Mouse (Mus musculus) hindbrain, embryonic 16.5 days (tissue): ENCODE results near the gene Cacybp. TPM values are rescaled to one million over a fixed set of nuclear protein-coding genes. Genes with fewer than 3 reads are reported as not detected.
A peak's percentile ranks its signal among the peaks of the same experiment; 100 is the strongest.

Source experiments
- ATAC-seq: fragments of 200-750 bp; cut with Nextera tagmentation; 2 replicates; pipeline ENCODE4 v1.8.0; 2017; ENCODE audit warnings: moderate TSS enrichment, moderate library complexity
- H3K27ac ChIP-seq: fragments of 300-500 bp; sonication (generic); 2 replicates; pipeline ENCODE4 v1.5.1; 2014; ENCODE audit warnings: low read depth, mild to moderate bottlenecking, control low read depth, low read length, moderate library complexity
- H3K27me3 ChIP-seq: fragments of 300-500 bp; sonication (generic); replicated peaks from 2 replicates; pipeline ENCODE4 v1.6.1; 2014; ENCODE audit warnings: low read length; ENCODE audit not compliant: control insufficient read depth, insufficient read depth
- H3K36me3 ChIP-seq: fragments of 300-500 bp; sonication (generic); 2 replicates; pipeline ENCODE4 v1.6.1; 2014; ENCODE audit warnings: mild to moderate bottlenecking, low read length, moderate library complexity, mixed read lengths; ENCODE audit not compliant: control insufficient read depth, insufficient read depth
- H3K4me1 ChIP-seq: fragments of 300-500 bp; sonication (generic); 2 replicates; pipeline ENCODE4 v1.6.1; 2014; ENCODE audit warnings: low read depth, low read length; ENCODE audit not compliant: control insufficient read depth, insufficient read depth
- H3K4me2 ChIP-seq: fragments of 300-500 bp; sonication (generic); 2 replicates; pipeline ENCODE4 v1.6.1; 2014; ENCODE audit warnings: mild to moderate bottlenecking, low read length, control low read depth, moderate library complexity
- H3K4me3 ChIP-seq: fragments of 300-500 bp; sonication (generic); 2 replicates; pipeline ENCODE4 v1.5.1; 2014; ENCODE audit warnings: mild to moderate bottlenecking, low read length, control low read depth, moderate library complexity
- H3K9ac ChIP-seq: fragments of 300-500 bp; sonication (generic); 2 replicates; pipeline ENCODE4 v1.6.1; 2014; ENCODE audit warnings: low read depth, mild to moderate bottlenecking, control low read depth, low read length, moderate library complexity
- H3K9me3 ChIP-seq: fragments of 300-500 bp; sonication (generic); 2 replicates; pipeline ENCODE4 v1.6.1; 2014; ENCODE audit warnings: mild to moderate bottlenecking, low read length, moderate library complexity; ENCODE audit not compliant: control insufficient read depth
- WGBS: fragments of 180-500 bp; shearing (Covaris S2); extraction: QIAGEN DNeasy Blood & Tissue Kit; methylation state at CpG from one replicate; pipeline ENCODE4 v1.1.7; 2014; 5-methylcytosine and 5-hydroxymethylcytosine counted together
- polyA plus RNA-seq: library from polyadenylated mRNA; unstranded; fragments of >200 nt; fragmentation: Nextera tagmentation; extraction: Ambion mirVana; gene quantifications from 2 replicates; pipeline ENCODE4 v1.2.1, GENCODE M21; 2015

The Cacybp gene
- 263 and 294 TPM in 2 replicates for polyA plus RNA-seq

DNA sequence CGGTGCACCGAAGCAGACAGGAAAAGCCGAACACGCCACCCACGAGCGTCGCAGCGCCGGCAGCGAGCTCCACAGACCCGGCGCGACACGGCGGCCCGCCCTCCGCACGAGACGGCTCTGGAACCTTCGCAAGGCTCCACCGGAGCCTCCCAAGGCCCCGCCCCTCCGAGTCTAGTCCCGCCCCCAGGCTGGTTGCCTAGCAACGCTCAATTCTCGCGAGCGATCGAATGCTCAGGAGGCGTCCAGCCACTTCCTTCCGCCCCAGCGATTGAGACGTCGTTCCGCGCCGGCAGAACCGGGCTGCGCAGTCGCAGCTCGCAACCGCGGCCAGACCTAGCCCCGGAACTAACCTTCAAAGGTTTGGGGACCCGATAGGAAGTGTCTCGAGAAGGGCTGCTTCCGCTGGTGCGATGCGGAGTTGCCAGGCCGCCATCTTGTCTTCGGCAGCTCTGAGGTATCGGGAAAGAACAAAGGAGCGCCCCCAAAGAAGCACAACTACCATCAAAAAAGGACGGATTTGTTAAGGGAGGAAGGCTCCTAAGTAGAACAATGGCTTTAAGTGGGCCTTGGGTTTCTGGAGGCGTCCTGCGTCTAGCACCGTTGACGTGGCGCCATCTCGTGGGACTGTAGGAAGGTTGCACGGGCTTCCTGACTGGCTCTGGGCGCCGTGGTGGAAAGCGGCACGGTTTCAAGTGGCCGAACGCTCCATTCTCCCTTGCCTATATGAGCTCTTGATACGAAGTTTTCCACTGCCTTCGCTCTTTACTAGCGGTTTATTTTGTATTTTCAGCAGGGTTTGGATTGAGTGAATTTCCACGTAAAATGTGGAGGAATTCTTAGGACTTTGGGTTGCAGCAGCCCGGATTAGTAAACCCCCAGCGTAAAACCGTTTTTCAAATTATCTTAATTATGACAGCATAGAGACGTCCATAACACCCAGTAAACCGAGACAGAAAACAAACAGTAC lies at the start of gene Cacybp:
Cacybp (minus strand) TSS at position 173 of the 967 bp plus-strand sequence.
- H3K4me1 ChIP-seq: peaks cover 20% of the 10 kb centered on the region
- WGBS: under 1% methylated on average over 67 of the region's 76 CpGs
- H3K36me3 ChIP-seq: no peaks in the 10 kb centered on the region
- H3K9me3 ChIP-seq: no peaks in the 10 kb centered on the region
- peak within 1 kb of the TSS; percentile 84 for H3K4me2 ChIP-seq
- no peaks in the 10 kb centered on the region for H3K27me3 ChIP-seq
- ATAC-seq: peak; percentile 98
- peak within 1 kb of the TSS; percentile 96 for H3K9ac ChIP-seq
- H3K4me3 ChIP-seq: peak within 1 kb of the TSS; percentile 93
- peak within 1 kb of the TSS; percentile 99 for H3K27ac ChIP-seq

DNA sequence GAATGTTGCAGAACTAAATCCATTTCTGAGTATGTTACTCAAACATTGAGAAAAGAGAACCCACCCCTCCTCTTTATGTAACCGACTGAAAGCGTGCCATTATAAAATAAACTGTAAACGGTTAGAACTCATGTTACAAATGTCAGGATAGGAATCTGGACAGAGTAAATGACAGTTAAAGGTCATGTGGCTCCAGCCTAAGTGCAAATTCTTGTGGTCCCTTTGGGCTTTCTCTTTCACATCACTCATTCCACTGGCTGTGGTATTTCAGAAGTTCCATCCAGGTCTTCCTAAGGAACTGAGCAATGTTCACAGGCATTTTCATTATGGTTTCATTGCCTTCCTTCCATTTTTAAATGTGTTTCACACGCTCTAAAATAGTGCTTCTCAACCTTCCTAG lies 49.7 kb upstream of the Cacybp start:
- H3K4me1 ChIP-seq: peaks cover 7% of the 10 kb centered on the region
- 83% methylated on average over 4 of the region's 4 CpGs for WGBS
- no peak overlapping the region for H3K27ac ChIP-seq
- H3K4me2 ChIP-seq: no peak overlapping the region
- no peak for ATAC-seq
- no peaks in the 10 kb centered on the region for H3K36me3 ChIP-seq
- H3K27me3 ChIP-seq: no peaks in the 10 kb centered on the region
- H3K9ac ChIP-seq: no peak overlapping the region
- H3K4me3 ChIP-seq: no peak overlapping the region
- H3K9me3 ChIP-seq: no peaks in the 10 kb centered on the region

DNA sequence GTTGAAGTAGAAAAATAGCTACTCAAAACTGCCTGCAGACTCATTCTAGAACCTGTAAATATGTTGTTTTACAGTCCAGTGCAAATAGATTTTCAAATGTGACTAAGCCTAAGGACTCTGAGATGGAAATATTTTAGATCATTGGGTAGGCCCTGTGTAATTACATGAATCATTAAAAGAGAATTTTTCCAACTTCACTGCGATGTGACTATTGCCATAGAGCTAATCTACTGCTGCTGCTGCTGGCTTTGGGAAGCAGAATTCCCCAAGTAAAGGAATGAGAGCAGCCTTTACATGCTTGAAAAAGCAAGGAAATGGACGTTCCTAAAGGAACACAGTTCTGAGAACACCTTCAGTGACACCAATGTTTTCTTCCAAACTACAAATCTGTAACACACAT lies 49.2 kb upstream of the Cacybp start:
- H3K27me3 ChIP-seq: no peaks in the 10 kb centered on the region
- 65% methylated on average over 2 of the region's 2 CpGs for WGBS
- no peak overlapping the region for H3K4me2 ChIP-seq
- no peak overlapping the region for H3K27ac ChIP-seq
- no peak for ATAC-seq
- H3K4me3 ChIP-seq: no peak overlapping the region
- H3K9ac ChIP-seq: no peak overlapping the region
- H3K4me1 ChIP-seq: peaks cover 7% of the 10 kb centered on the region
- H3K9me3 ChIP-seq: no peaks in the 10 kb centered on the region
- H3K36me3 ChIP-seq: no peaks in the 10 kb centered on the region

DNA sequence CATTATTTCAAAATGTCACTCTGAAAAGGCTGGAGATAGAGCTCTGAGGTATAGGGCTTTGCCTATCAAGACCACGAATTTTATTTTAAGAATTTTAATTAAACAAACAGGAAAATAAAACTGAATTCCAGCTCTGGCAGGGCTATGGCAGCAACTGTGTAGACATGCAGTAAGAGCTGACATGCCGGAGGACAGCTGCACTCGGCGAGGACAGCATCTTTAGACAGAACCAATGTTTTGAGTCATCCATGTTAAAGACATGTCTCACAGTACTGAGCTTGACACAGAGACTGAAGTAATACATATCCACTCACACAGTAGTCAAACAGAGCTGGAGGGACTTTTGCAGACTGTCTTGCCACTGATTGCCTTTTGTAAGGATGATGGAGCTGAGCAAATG lies 47.9 kb upstream of the Cacybp start:
- Histone ChIP-seq H3K36me3 (no peaks in the 10 kb centered on the region), H3K9ac (no peak overlapping the region), H3K9me3 (no peaks in the 10 kb centered on the region), H3K4me3 (no peak overlapping the region), H3K4me2 (no peak overlapping the region), H3K27ac (peak overlapping the region; percentile 66), H3K27me3 (no peaks in the 10 kb centered on the region), H3K4me1 (peaks cover 7% of the 10 kb centered on the region)
- no peak; the same call in 1 of the 2 replicates for ATAC-seq
- WGBS: 84% methylated on average over 4 of the region's 4 CpGs

DNA sequence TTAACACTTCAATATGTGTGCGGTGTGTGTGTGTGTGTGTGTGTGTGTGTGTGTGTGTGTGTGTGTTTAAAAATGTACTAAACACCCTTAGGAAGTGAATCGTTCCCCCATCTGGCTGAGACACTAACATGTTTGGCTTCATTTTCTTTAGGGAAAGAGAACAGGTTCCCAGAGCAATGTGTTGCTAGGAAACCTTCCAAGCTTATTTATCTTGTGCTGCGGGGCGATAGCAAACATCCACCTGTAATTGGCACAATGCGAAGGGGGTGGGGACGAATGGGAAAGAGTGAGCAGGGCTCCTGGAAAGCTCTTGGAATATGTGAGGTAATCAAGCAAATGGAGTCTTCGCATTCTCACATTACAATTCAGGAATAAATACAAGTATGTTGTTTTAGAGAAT lies 47.2 kb upstream of the Cacybp start:
- 0 out of 2 replicates have a peak overlapping the region, but pooled peaks have one; percentile 8 for H3K27ac ChIP-seq
- peak; percentile 91 for ATAC-seq
- WGBS: 24% methylated on average over 7 of the region's 7 CpGs
- no peaks in the 10 kb centered on the region for H3K9me3 ChIP-seq
- H3K4me1 ChIP-seq: peaks cover 7% of the 10 kb centered on the region
- no peaks in the 10 kb centered on the region for H3K27me3 ChIP-seq
- peaks cover 2% of the 10 kb centered on the region; the same call in 1 of the 2 replicates for H3K36me3 ChIP-seq
- H3K4me2 ChIP-seq: 0 out of 2 replicates have a peak overlapping the region, but pooled peaks have one; percentile 8
- H3K9ac ChIP-seq: no peak overlapping the region
- no peak overlapping the region for H3K4me3 ChIP-seq

DNA sequence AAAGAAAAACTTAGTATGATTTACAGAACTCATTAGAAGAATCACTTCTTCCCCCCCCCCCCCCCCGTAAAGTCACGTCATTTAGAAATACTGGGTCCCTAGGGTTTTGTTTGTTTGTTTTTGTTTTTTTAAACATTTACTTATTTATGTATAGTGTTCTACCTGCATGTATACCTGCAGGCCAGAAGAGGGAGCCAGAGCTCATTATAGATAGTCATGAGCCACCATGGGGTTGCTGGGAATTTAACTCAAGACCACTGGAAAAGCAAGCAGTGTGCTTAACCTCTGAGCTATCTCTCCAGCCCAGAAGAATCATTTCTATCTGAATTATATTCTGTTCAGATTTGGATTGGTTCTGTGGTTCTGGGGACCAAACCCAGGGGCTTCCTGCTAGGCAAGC lies 40.4 kb upstream of the Cacybp start:
- peaks cover 2% of the 10 kb centered on the region; the same call in 1 of the 2 replicates for H3K36me3 ChIP-seq
- no peak overlapping the region for H3K4me2 ChIP-seq
- no peak overlapping the region for H3K4me3 ChIP-seq
- H3K27ac ChIP-seq: no peak overlapping the region
- 84% methylated on average over 2 of the region's 2 CpGs for WGBS
- H3K27me3 ChIP-seq: no peaks in the 10 kb centered on the region
- ATAC-seq: no peak
- no peaks in the 10 kb centered on the region for H3K9me3 ChIP-seq
- H3K4me1 ChIP-seq: no peaks in the 10 kb centered on the region
- no peak overlapping the region for H3K9ac ChIP-seq

DNA sequence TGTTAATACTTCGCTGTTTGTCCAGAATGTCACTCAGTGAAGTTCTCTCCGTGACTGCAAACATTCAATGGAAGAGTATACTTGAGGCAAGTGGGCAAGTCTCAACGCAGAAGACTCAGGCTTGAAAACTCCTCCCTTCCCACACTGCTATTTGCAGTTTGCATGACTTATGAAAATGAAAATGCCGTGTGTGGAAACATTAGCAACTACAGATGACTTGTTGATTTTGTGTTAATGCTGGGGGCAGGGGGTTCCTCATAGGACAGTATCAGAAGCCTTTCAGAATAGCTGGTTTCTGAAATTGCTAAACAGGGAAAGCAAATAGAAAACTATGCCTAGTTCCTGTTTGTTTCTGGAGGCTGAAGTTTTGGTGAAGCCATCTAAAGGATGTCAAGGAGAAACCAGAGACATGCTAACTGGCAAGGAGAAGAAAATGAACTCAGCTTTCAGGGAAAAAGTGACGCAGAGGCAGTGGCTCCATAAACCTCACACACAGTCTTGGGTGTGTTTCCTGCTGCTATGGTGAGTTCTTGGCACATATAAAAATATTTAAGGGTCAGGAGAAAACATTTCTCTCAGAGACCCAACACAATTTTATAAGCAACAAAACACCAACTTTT lies 38.8 kb upstream of the Cacybp start:
- H3K9me3 ChIP-seq: no peaks in the 10 kb centered on the region
- no peaks in the 10 kb centered on the region for H3K27me3 ChIP-seq
- WGBS: 87% methylated on average over 5 of the region's 5 CpGs
- H3K4me1 ChIP-seq: no peaks in the 10 kb centered on the region
- peaks cover 2% of the 10 kb centered on the region; the same call in 1 of the 2 replicates for H3K36me3 ChIP-seq
- no peak overlapping the region for H3K27ac ChIP-seq
- H3K9ac ChIP-seq: no peak overlapping the region
- H3K4me3 ChIP-seq: no peak overlapping the region
- H3K4me2 ChIP-seq: no peak overlapping the region
- no peak for ATAC-seq

DNA sequence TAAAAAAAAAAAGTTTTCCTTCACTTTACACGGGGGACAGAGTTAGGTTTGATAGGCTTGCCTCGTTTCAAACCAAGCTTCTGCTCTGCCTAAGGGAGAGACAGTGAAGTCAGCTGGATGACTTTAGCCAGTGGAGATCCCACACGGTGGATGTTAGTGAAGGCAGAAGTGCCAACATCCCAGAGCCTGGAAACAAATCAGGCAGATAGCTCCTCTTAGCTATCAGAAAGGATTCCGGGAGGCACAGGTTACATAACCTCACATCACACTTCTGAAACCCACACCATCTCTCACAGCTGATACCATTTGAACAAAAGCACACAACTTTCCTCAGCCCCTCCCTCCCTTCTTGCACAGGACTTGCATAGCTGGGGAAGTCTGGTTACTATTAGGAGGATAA lies 38.1 kb upstream of the Cacybp start:
- ATAC-seq: no peak
- WGBS: 74% methylated on average over 4 of the region's 4 CpGs
- no peaks in the 10 kb centered on the region for H3K9me3 ChIP-seq
- H3K4me3 ChIP-seq: no peak overlapping the region
- H3K27ac ChIP-seq: no peak overlapping the region
- H3K4me1 ChIP-seq: no peaks in the 10 kb centered on the region
- H3K27me3 ChIP-seq: no peaks in the 10 kb centered on the region
- no peak overlapping the region for H3K9ac ChIP-seq
- H3K36me3 ChIP-seq: peaks cover 2% of the 10 kb centered on the region; the same call in 1 of the 2 replicates
- no peak overlapping the region for H3K4me2 ChIP-seq

DNA sequence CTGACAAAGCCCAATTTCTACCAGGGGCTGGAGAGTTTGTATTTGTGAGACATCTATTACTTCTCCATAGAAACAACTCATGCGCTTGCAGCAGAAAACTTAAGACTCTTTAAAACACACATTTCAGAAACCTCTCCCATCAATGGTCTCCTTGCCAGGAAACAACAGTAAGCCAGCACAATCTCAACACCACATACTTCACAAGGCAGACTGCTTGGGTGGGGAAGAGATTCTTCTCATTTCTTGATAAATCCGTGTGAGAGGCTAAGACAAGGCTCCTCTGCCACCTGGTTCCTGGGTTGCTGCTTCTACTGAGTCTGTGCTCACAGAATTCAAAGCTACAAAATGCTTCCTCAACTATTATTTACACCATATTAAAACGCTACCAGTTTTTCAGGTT lies 37.1 kb upstream of the Cacybp start:
- 80% methylated on average over 3 of the region's 3 CpGs for WGBS
- ATAC-seq: no peak
- Histone ChIP-seq H3K27ac (no peak overlapping the region), H3K9ac (no peak overlapping the region), H3K36me3 (no peaks in the 10 kb centered on the region), H3K4me2 (no peak overlapping the region), H3K4me3 (no peak overlapping the region), H3K9me3 (no peaks in the 10 kb centered on the region), H3K4me1 (no peaks in the 10 kb centered on the region), H3K27me3 (no peaks in the 10 kb centered on the region)
